Mouse (Mus musculus): ENCODE measurements around the gene Rmdn2. TPM values are rescaled to one million over a fixed set of nuclear protein-coding genes. Genes with fewer than 3 reads are reported as not detected.

Rmdn2 gene
- total RNA-seq, 2 experiments from 2014 or later = 12.2 to 14.7 TPM

GRCm38 (mm10) chr17:79670837-79671236, 59.2 kb downstream of the Rmdn2 start:
- no peak for DNase-seq (ENCODE audit: low spot score in 2 of 2)
- intact Hi-C loops (cut with DNase I) = no loop called here

GRCm38 (mm10) chr17:79695106-79695505, 83.4 kb downstream of the Rmdn2 start:
- DNase-seq (ENCODE audit: low spot score in 2 of 2) = no peak
- intact Hi-C loops (cut with DNase I) = loop anchor here (10.0 kb wide), 1 partner anchor 500 kb away; no protein-coding TSS in a partner anchor

GRCm38 (mm10) chr17:79695541-79695940, 83.9 kb downstream of the Rmdn2 start:
- no peak for DNase-seq (ENCODE audit: low spot score in 2 of 2)
- intact Hi-C loops (cut with DNase I) = loop anchor here (10.0 kb wide), 1 partner anchor 499 kb away; no protein-coding TSS in a partner anchor

GRCm38 (mm10) chr17:79699197-79699596, 87.5 kb downstream of the Rmdn2 start:
- DNase-seq (ENCODE audit: low spot score in 2 of 2) = peak; percentile 5 to 55
- intact Hi-C loops (cut with DNase I) = loop anchor here (1.0 to 10.0 kb wide), 2 partner anchors 142 to 496 kb away; no protein-coding TSS in a partner anchor

- no peak for DNase-seq (ENCODE audit: low spot score in 2 of 2)
- intact Hi-C loops (cut with DNase I) = loop anchor here (5.0 kb wide), 1 partner anchor 301 kb away; no protein-coding TSS in a partner anchor
Measured at GRCm38 (mm10) chr17:79700871-79701270, 89.2 kb downstream of the Rmdn2 start.

GRCm38 (mm10) chr17:79705671-79706455, 94.2 kb downstream of the Rmdn2 start:
- intact Hi-C loops (cut with DNase I) = no loop called here

GRCm38 (mm10) chr17:79708168-79708567, 96.5 kb downstream of the Rmdn2 start:
- intact Hi-C loops (cut with DNase I) = no loop called here

More at GRCm38 (mm10) chr17:79705671-79706455, 94.2 kb downstream of the Rmdn2 start:
- no peak for DNase-seq (ENCODE audit: low spot score in 2 of 2)

GRCm38 (mm10) chr17:79709718-79710117, 98.1 kb downstream of the Rmdn2 start:
- intact Hi-C loops (cut with DNase I) = no loop called here
- DNase-seq (ENCODE audit: low spot score in 2 of 2) = no peak

More at GRCm38 (mm10) chr17:79708168-79708567, 96.5 kb downstream of the Rmdn2 start:
- no peak for DNase-seq (ENCODE audit: low spot score in 2 of 2)

- intact Hi-C loops (cut with DNase I) = no loop called here
- no peak for DNase-seq (ENCODE audit: low spot score in 2 of 2)
Measured at GRCm38 (mm10) chr17:79710246-79710842, 98.7 kb downstream of the Rmdn2 start.

GRCm38 (mm10) chr17:79711944-79712343, 100.3 kb downstream of the Rmdn2 start:
- intact Hi-C loops (cut with DNase I) = no loop called here
- no peak for DNase-seq (ENCODE audit: low spot score in 2 of 2)

GRCm38 (mm10) chr17:79712536-79712935, 100.9 kb downstream of the Rmdn2 start:
- intact Hi-C loops (cut with DNase I) = no loop called here
- no peak for DNase-seq (ENCODE audit: low spot score in 2 of 2)

- intact Hi-C loops (cut with DNase I) = no loop called here
- no peak for DNase-seq (ENCODE audit: low spot score in 2 of 2)
Measured at GRCm38 (mm10) chr17:79713276-79713642, 101.6 kb downstream of the Rmdn2 start.

- peak; percentile 25 to 29 for DNase-seq (ENCODE audit: low spot score in 2 of 2)
Measured at GRCm38 (mm10) chr17:79713643-79714367, 102.1 kb downstream of the Rmdn2 start.

GRCm38 (mm10) chr17:79714368-79714895, 102.8 kb downstream of the Rmdn2 start:
- intact Hi-C loops (cut with DNase I) = no loop called here
- DNase-seq (ENCODE audit: low spot score in 2 of 2) = no peak

More at GRCm38 (mm10) chr17:79713643-79714367, 102.1 kb downstream of the Rmdn2 start:
- intact Hi-C loops (cut with DNase I) = no loop called here

- intact Hi-C loops (cut with DNase I) = no loop called here
- DNase-seq (ENCODE audit: low spot score in 2 of 2) = no peak
Measured at GRCm38 (mm10) chr17:79714931-79715637, 103.4 kb downstream of the Rmdn2 start, which contains the start of gene Cyp1b1. TSS of gene Cyp1b1 (minus strand) at chr17:79715061.

- DNase-seq (ENCODE audit: low spot score in 2 of 2) = peak; percentile 84 to 88
- intact Hi-C loops (cut with DNase I) = no loop called here
Measured at GRCm38 (mm10) chr17:79715649-79716143, 104.0 kb downstream of the Rmdn2 start.

GRCm38 (mm10) chr17:79720681-79721080, 109.0 kb downstream of the Rmdn2 start:
- no peak for DNase-seq (ENCODE audit: low spot score in 2 of 2)
- intact Hi-C loops (cut with DNase I) = no loop called here

GRCm38 (mm10) chr17:79726613-79727012, 115.0 kb downstream of the Rmdn2 start:
- DNase-seq (ENCODE audit: low spot score in 2 of 2) = no peak
- intact Hi-C loops (cut with DNase I) = no loop called here

GRCm38 (mm10) chr17:79728053-79728584, 116.5 kb downstream of the Rmdn2 start:
- DNase-seq (ENCODE audit: low spot score in 2 of 2) = no peak
- intact Hi-C loops (cut with DNase I) = no loop called here
